Mouse (Mus musculus) thymus, postnatal 14 days (tissue): ENCODE results near the gene Gm17720.
"Not testable (repeated sequence)": the region's sequence is repeated elsewhere in the genome, so short reads cannot be mapped to it uniquely, and the experiment has no call there.

Source experiments
- DNase-seq: peaks from one replicate; pipeline ENCODE4 v3.0.0; 2021

The Gm17720 gene

DNA sequence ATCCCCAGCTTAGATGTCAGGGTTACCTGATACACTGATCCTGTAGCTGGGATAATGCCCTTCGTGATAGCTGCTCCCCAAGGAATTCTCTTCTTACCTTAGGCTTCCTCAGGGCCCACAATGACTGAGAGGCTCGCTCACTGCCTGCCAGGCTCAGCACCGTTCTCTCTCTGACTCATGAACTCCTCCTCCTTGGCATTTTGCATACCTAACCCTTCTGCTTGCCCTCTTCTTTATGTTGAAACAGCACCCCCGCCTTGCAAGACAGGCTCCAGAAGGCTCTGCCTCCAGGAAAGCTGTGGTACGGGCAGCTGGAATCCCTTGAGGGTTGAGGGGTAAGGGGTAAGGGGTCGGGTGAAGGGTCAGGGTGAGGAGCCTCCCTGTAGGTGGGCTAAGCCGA, 63.3 kb downstream of the Gm17720 start:
- no peak for DNase-seq

DNA sequence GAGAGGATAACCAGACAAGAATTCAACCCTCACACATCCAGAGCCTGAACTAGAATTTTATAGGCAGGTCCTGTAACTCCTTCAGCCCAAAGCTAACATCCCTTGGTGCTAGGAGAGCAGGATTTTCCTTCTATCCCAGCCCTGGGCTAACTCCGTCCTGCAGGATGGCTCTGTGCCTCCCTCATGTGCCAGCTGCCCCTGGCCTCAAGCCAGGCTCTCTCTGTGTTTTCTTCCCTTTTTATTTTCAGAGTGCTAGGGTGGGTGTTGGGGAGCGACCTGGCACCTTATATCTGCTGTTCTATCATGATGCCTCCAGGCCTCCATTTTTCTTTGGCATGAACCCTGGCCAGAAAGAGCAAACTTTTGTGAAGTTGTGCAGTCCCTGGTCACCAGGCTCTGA, 66.4 kb downstream of the Gm17720 start:
- DNase-seq: no peak

DNA sequence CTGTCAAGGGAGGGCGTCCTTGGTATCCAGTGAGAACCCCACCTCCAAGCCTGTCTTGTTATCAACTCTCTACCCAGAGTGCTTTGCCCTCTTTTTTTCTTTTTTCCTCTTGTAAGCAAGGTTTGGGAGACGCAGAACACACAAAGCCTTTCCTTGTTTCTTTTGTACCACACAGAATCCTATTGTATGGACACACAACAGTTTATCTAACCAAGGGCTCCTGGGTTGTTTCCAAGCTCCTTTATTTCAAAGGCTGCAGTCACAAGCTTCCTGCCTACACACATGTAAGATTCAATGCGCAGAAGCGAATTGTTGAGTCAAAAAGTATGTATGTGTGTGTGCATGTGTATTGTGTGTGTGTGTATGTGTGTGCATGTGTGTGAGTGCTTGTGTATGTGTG, 68.2 kb downstream of the Gm17720 start:
- no peak for DNase-seq

DNA sequence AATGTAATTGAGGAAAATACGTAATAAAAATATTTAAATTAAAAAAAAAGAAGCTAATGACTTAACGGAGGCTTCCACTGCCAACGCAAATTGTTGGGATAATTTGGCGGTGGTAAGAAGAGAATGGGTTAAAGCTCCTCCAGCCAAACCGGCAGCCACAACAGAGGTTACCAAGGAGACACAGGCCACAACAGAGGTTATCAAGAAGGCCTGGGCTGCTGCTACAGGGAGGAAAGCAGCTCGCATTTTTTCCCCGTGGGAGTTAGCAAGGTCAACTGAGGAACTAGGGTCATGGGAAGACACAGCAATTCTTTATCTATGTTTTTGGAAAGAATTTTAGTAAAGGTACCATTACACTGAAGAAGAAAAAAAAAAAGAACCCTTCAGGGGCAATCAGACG, 68.8 kb downstream of the Gm17720 start:
- not testable (repeated sequence) for DNase-seq
